In the genomic region with DNA sequence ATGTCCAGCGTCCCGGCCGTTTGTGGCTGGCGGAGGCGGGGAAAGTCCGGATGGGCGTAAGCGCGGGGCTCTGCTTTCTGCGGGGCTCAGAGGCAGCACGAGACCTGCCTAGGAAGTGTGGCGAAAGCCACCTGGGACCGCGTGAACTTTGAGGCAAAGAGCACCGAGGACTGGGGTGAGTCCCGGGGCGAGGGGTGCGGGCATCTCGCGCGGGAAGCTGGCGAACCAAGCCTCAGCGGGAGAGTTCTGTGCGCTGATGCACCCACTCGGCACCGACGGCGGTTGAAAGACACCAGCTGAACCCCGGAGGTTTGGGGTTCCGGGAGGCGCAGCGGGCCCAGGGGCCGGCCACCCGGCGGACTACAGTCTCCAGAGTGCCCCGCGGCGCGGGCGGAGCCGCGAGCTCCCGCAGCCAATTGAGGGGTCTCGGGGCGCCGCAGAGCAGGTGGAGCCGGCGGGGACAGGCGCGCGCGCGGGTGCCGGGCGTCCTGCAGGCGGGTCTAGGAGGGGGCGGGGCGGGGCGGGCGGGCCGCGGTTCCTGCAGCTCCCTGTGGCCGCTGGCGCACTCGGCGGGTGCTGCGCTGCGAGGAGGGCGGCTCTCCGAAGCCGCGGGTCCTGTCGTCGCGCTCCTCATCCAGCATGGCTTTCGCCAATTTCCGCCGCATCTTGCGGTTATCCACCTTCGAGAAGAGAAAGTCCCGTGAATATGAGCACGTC, we compare ENCODE assay signal across 8 mouse cellular contexts. TPM values are rescaled to one million over a fixed set of nuclear protein-coding genes. Genes with fewer than 3 reads are reported as not detected.
DNase-seq lines count a peak whose midpoint lies in the region; ATAC-seq and TF ChIP-seq lines count a peak whose summit lies in the region.

A gene (plus strand): TSS at position 541 of the 717 bp plus-strand sequence.

- peak; percentile 97 for ATAC-seq in forebrain, embryonic 14.5 days
- peak; percentile 98 for ATAC-seq in liver, postnatal 0 days
- peak; percentile 94 for ATAC-seq in neural tube, embryonic 13.5 days (ENCODE audit: low read depth)

- no peaks in the 10 kb centered on the region for H3K36me3 ChIP-seq in ES-Bruce4 (ENCODE audit: control insufficient read depth, insufficient read depth, low read length, poor library complexity, severe bottlenecking)
- no peaks in the 10 kb centered on the region for H3K36me3 ChIP-seq in forebrain, embryonic 14.5 days (ENCODE audit: control insufficient read depth, insufficient read depth, low read length)
- no peaks in the 10 kb centered on the region for H3K36me3 ChIP-seq in liver, postnatal 0 days (replicated peaks; ENCODE audit: insufficient read depth, low read length)
- no peaks in the 10 kb centered on the region for H3K36me3 ChIP-seq in neural tube, embryonic 13.5 days

- H3K9me3 ChIP-seq in ES-Bruce4 (replicated peaks; ENCODE audit: control insufficient read depth, insufficient read depth, low read length, poor library complexity, severe bottlenecking): no peaks in the 10 kb centered on the region
- H3K9me3 ChIP-seq in forebrain, embryonic 14.5 days (replicated peaks; ENCODE audit: control insufficient read depth, low read length): no peaks in the 10 kb centered on the region
- no peaks in the 10 kb centered on the region for H3K9me3 ChIP-seq in liver, postnatal 0 days (ENCODE audit: low read length)
- H3K9me3 ChIP-seq in neural tube, embryonic 13.5 days: no peaks in the 10 kb centered on the region

- peak; percentile 31 for TF ChIP-seq POLR2A in ES-Bruce4 (IDR thresholded peaks at IDR 0.05; ENCODE audit: insufficient read depth, low read length)

- H3K4me3 ChIP-seq in ES-Bruce4 (ENCODE audit: low read depth, low read length): peak within 1 kb of the TSS; percentile 91
- H3K4me3 ChIP-seq in forebrain, embryonic 14.5 days (ENCODE audit: low read depth, low read length): peak within 1 kb of the TSS; percentile 62
- H3K4me3 ChIP-seq in liver, postnatal 0 days (ENCODE audit: low read depth, low read length): peak within 1 kb of the TSS; percentile 68
- peak within 1 kb of the TSS; percentile 60 for H3K4me3 ChIP-seq in neural tube, embryonic 13.5 days

- H3K27ac ChIP-seq in ES-Bruce4 (ENCODE audit: insufficient read depth, low read length): no peak within 1 kb of the TSS
- no peak within 1 kb of the TSS for H3K27ac ChIP-seq in forebrain, embryonic 14.5 days (ENCODE audit: low read depth, low read length)
- H3K27ac ChIP-seq in liver, postnatal 0 days (ENCODE audit: low read depth): peak within 1 kb of the TSS; percentile 71
- H3K27ac ChIP-seq in neural tube, embryonic 13.5 days (replicated peaks): 0 out of 2 replicates have a peak within 1 kb of the TSS, but pooled peaks have one; percentile 7

- peak within 1 kb of the TSS; percentile 85 for H3K9ac ChIP-seq in ES-Bruce4 (ENCODE audit: low read depth, poor library complexity, severe bottlenecking)
- H3K9ac ChIP-seq in forebrain, embryonic 14.5 days (ENCODE audit: low read length): peak within 1 kb of the TSS; percentile 76
- peak within 1 kb of the TSS; percentile 63 for H3K9ac ChIP-seq in liver, postnatal 0 days (replicated peaks)
- H3K9ac ChIP-seq in neural tube, embryonic 13.5 days: peak within 1 kb of the TSS; percentile 78

- H3K27me3 ChIP-seq in ES-Bruce4 (ENCODE audit: control insufficient read depth, insufficient read depth, low read length, poor library complexity, severe bottlenecking): peaks cover 3% of the 10 kb centered on the region; the same call in 1 of the 2 replicates
- H3K27me3 ChIP-seq in forebrain, embryonic 14.5 days (replicated peaks; ENCODE audit: control insufficient read depth, insufficient read depth, low read length): peaks cover 7% of the 10 kb centered on the region; the same call in 1 of the 2 replicates
- H3K27me3 ChIP-seq in liver, postnatal 0 days (ENCODE audit: insufficient read depth, low read length): 0 out of 2 replicates have a peak, but pooled peaks cover 4% of the 10 kb centered on the region
- H3K27me3 ChIP-seq in neural tube, embryonic 13.5 days: peaks cover 22% of the 10 kb centered on the region

- no peak for TF ChIP-seq CTCF in ES-Bruce4 (IDR thresholded peaks at IDR 0.05; ENCODE audit: low read depth, low read length)
- no peak for TF ChIP-seq CTCF in liver, postnatal 0 days (IDR thresholded peaks at IDR 0.05; ENCODE audit: low read depth)

- WGBS in forebrain, embryonic 14.5 days: under 1% methylated on average over 76 of the region's 82 CpGs
- under 1% methylated on average over 66 of the region's 82 CpGs for WGBS in liver, postnatal 0 days (ENCODE audit: insufficient replicate concordance)
- WGBS in neural tube, embryonic 13.5 days: under 1% methylated on average over 56 of the region's 82 CpGs

- no peak for TF ChIP-seq EP300 in ES-Bruce4 (IDR thresholded peaks at IDR 0.05; ENCODE audit: insufficient read depth, low read depth, low read length)
- no peak for TF ChIP-seq EP300 in liver, postnatal 0 days (IDR thresholded peaks at IDR 0.05; ENCODE audit: low read depth)

- peak; percentile 75 for DNase-seq in c-Kit-positive CD71-positive TER-119-positive erythroid progenitor cells, embryonic 14.5 days (ENCODE audit: low spot score)
- peak; percentile 92 for DNase-seq in forebrain, embryonic 14.5 days (ENCODE audit: low spot score)
- DNase-seq in heart, postnatal 14 days: peak; percentile 92 to 94
- DNase-seq in layer of hippocampus, adult 11-12 months (ENCODE audit: low spot score): peak; percentile 92
- peak; percentile 90 for DNase-seq in liver, postnatal 0 days
- DNase-seq in telencephalon, adult 2 months (ENCODE audit: low read depth, low spot score): peak; percentile 73

- H3K4me1 ChIP-seq in ES-Bruce4 (ENCODE audit: control insufficient read depth, insufficient read depth, low read length): no peaks in the 10 kb centered on the region
- H3K4me1 ChIP-seq in forebrain, embryonic 14.5 days (ENCODE audit: control insufficient read depth, insufficient read depth, low read length): peaks cover 5% of the 10 kb centered on the region; the same call in 1 of the 2 replicates
- peaks cover 20% of the 10 kb centered on the region for H3K4me1 ChIP-seq in liver, postnatal 0 days (ENCODE audit: insufficient read depth)
- peaks cover 43% of the 10 kb centered on the region for H3K4me1 ChIP-seq in neural tube, embryonic 13.5 days (replicated peaks)

- intact Hi-C loops in heart, postnatal 14 days (cut with DNase I): loop anchor here (1.0 to 5.0 kb wide), 2 partner anchors 55 to 174 kb away; no protein-coding TSS in a partner anchor

- peak within 1 kb of the TSS; percentile 98 for H3K4me2 ChIP-seq in forebrain, embryonic 14.5 days (ENCODE audit: low read length)
- peak within 1 kb of the TSS; percentile 99 for H3K4me2 ChIP-seq in liver, postnatal 0 days (ENCODE audit: low read depth, low read length)
- peak within 1 kb of the TSS; percentile 95 for H3K4me2 ChIP-seq in neural tube, embryonic 13.5 days

RNA-seq across cellular contexts. Expression of the gene that starts here (rescaled TPM):
- 7.2 and 7.3 TPM in 2 replicates for polyA plus RNA-seq in ES-Bruce4 (2011; ENCODE audit: insufficient read depth, insufficient read length, low read depth, missing spikeins)
- polyA plus RNA-seq in forebrain, embryonic 14.5 days (2014; fragmentation: Nextera tagmentation; extraction: Ambion mirVana): 0.80 and 1.1 TPM in 2 replicates
- total RNA-seq in heart, postnatal 14 days (2021): 10 to 100 TPM; 14.3 to 14.5 TPM
- 2.2 and 2.3 TPM in 2 replicates for polyA plus RNA-seq in liver, postnatal 0 days (2015; fragmentation: Nextera tagmentation; extraction: Ambion mirVana)
- polyA plus RNA-seq in neural tube, embryonic 13.5 days (2015; fragmentation: Nextera tagmentation; extraction: Ambion mirVana): 2.5 and 2.6 TPM in 2 replicates

Comparison
In these comparisons a context has a peak if more than half of its experiments do, and no peak if none do; other contexts are left out.
1. H3K27ac ChIP-seq: peak in liver, postnatal 0 days (single experiment) and neural tube, embryonic 13.5 days (single experiment); none in ES-Bruce4 (single experiment) and forebrain, embryonic 14.5 days (single experiment).
2. Peak in every context shown above with its lines, with median percentiles within 50 percentile points of each other: H3K4me3 ChIP-seq, H3K9ac ChIP-seq, DNase-seq, ATAC-seq and H3K4me2 ChIP-seq.